Mouse (Mus musculus) heart, embryonic 14.5 days (tissue): ENCODE measurements at regions not wholly inside any gene's neighbourhood (a gene's known extent, or its start where the extent isn't known, plus 50 kb on each side); places are given as distances from the start of the nearest gene placed in this dataset.
A peak's percentile ranks its signal among the peaks of the same experiment; 100 is the strongest.
"Not testable (repeated sequence)": the region's sequence is repeated elsewhere in the genome, so short reads cannot be mapped to it uniquely, and the experiment has no call there.

Source experiments
- ATAC-seq: fragments of 200-750 bp; cut with Nextera tagmentation; 2 replicates; pipeline ENCODE4 v1.8.0; 2017; ENCODE audit warnings: low read depth, moderate TSS enrichment; ENCODE audit not compliant: insufficient number of reproducible peaks, insufficient read depth, low FRiP score
- H3K27ac ChIP-seq, 2 experiments: fragments of 200-500 bp in 1 of 2; fragments of 300-500 bp in 1 of 2; sonication (generic) in 1 of 2; replicated peaks in 1 of 2; 2 replicates each; pipeline ENCODE4 v1.5.1; 2012 to 2014; ENCODE audit warnings: low read depth in 2 of 2, low read length in 2 of 2, control low read depth in 1 of 2, mild to moderate bottlenecking in 1 of 2, mixed read lengths in 1 of 2; ENCODE audit not compliant: control insufficient read depth in 1 of 2, insufficient read depth in 1 of 2
- H3K27me3 ChIP-seq: fragments of 300-500 bp; sonication (generic); 2 replicates; pipeline ENCODE4 v1.6.1; 2014; ENCODE audit warnings: mild to moderate bottlenecking, low read length, control low read depth; ENCODE audit not compliant: control insufficient read depth, insufficient read depth
- H3K36me3 ChIP-seq: fragments of 300-500 bp; sonication (generic); 2 replicates; pipeline ENCODE4 v1.6.1; 2014; ENCODE audit warnings: mild to moderate bottlenecking, control low read depth, low read length, mixed read lengths; ENCODE audit not compliant: control insufficient read depth, insufficient read depth
- H3K4me1 ChIP-seq, 2 experiments: fragments of 200-500 bp in 1 of 2; fragments of 300-500 bp in 1 of 2; sonication (generic) in 1 of 2; 2 replicates each; pipeline ENCODE4 v1.6.1; 2012 to 2014; ENCODE audit warnings: low read length in 2 of 2, control low read depth in 1 of 2, mixed read lengths in 1 of 2; ENCODE audit not compliant: control insufficient read depth in 2 of 2, insufficient read depth in 2 of 2
- H3K4me2 ChIP-seq: fragments of 300-500 bp; sonication (generic); 2 replicates; pipeline ENCODE4 v1.6.1; 2014; ENCODE audit warnings: mild to moderate bottlenecking, low read length
- H3K4me3 ChIP-seq, 2 experiments: fragments of 200-500 bp in 1 of 2; fragments of 300-500 bp in 1 of 2; sonication (generic) in 1 of 2; 2 replicates each; pipeline ENCODE4 v1.5.1; 2012 to 2014; ENCODE audit warnings: low read length in 2 of 2, mild to moderate bottlenecking in 2 of 2, control low read depth in 1 of 2, low read depth in 1 of 2, moderate library complexity in 1 of 2; ENCODE audit not compliant: control insufficient read depth in 1 of 2, insufficient read depth in 1 of 2
- H3K9ac ChIP-seq: fragments of 300-500 bp; sonication (generic); 2 replicates; pipeline ENCODE4 v1.6.1; 2014; ENCODE audit warnings: mild to moderate bottlenecking, low read length
- H3K9me3 ChIP-seq: fragments of 300-500 bp; sonication (generic); 2 replicates; pipeline ENCODE4 v1.6.1; 2016; ENCODE audit warnings: low read length, control low read depth; ENCODE audit not compliant: control insufficient read depth
- WGBS: fragments of 180-500 bp; shearing (Covaris S2); extraction: QIAGEN DNeasy Blood & Tissue Kit; methylation state at CpG from one replicate; pipeline ENCODE4 v1.1.7; 2014; 5-methylcytosine and 5-hydroxymethylcytosine counted together

- H3K9ac ChIP-seq, result no peak overlapping the region
- no peaks in the 10 kb centered on the region for H3K27me3 ChIP-seq
- WGBS, result 42% methylated on average over 2 of the region's 2 CpGs
- no peaks in the 10 kb centered on the region for H3K36me3 ChIP-seq
- no peak overlapping the region; a peak in 1 of 4 replicates for H3K27ac ChIP-seq
- no peak overlapping the region for H3K4me3 ChIP-seq
- H3K9me3 ChIP-seq, result no peaks in the 10 kb centered on the region
- H3K4me2 ChIP-seq, result no peak overlapping the region
- H3K4me1 ChIP-seq, result peaks cover 6 to 10% of the 10 kb centered on the region in 2 experiments
- no peak for ATAC-seq
These were observed 152.0 kb upstream of the Arglu1 start for GRCm38 (mm10) chr8:8842326-8842725.

GRCm38 (mm10) chr8:8836166-8836565 lies 145.8 kb upstream of the Arglu1 start:
- not testable (repeated sequence) for H3K4me2 ChIP-seq, H3K9me3 ChIP-seq, H3K36me3 ChIP-seq, H3K4me3 ChIP-seq, H3K27ac ChIP-seq, H3K27me3 ChIP-seq, H3K4me1 ChIP-seq, H3K9ac ChIP-seq, ATAC-seq
- WGBS, result 79% methylated on average over 11 of the region's 11 CpGs

GRCm38 (mm10) chr8:8831306-8831705 lies 141.0 kb upstream of the Arglu1 start:
- WGBS, result 78% methylated on average over 6 of the region's 6 CpGs
- Histone ChIP-seq H3K4me1 (peaks cover 4 to 5% of the 10 kb centered on the region in 2 experiments; a peak in 2 of 4 replicates), H3K36me3 (no peaks in the 10 kb centered on the region), H3K4me2 (no peak overlapping the region), H3K9ac (no peak overlapping the region), H3K9me3 (no peaks in the 10 kb centered on the region), H3K4me3 (no peak overlapping the region), H3K27ac (no peak overlapping the region), H3K27me3 (no peaks in the 10 kb centered on the region)
- no peak; the same call in 1 of the 2 replicates for ATAC-seq

GRCm38 (mm10) chr8:8829230-8829629 lies 138.9 kb upstream of the Arglu1 start:
- Histone ChIP-seq H3K9me3 (no peaks in the 10 kb centered on the region), H3K4me3 (no peak overlapping the region), H3K27ac (no peak overlapping the region), H3K4me1 (peaks cover 4 to 5% of the 10 kb centered on the region in 2 experiments; a peak in 2 of 4 replicates), H3K27me3 (no peaks in the 10 kb centered on the region), H3K4me2 (no peak overlapping the region), H3K9ac (no peak overlapping the region), H3K36me3 (no peaks in the 10 kb centered on the region)
- no peak for ATAC-seq
- WGBS, result 73% methylated on average over 14 of the region's 14 CpGs

GRCm38 (mm10) chr8:8827555-8827954 lies 137.2 kb upstream of the Arglu1 start:
- H3K4me2 ChIP-seq, result no peak overlapping the region

GRCm38 (mm10) chr8:8826801-8827200 lies 136.5 kb upstream of the Arglu1 start:
- Histone ChIP-seq H3K36me3 (no peaks in the 10 kb centered on the region), H3K9ac (no peak overlapping the region), H3K4me1 (peaks cover 4 to 5% of the 10 kb centered on the region in 2 experiments; a peak in 2 of 4 replicates), H3K4me3 (no peak overlapping the region), H3K27me3 (no peaks in the 10 kb centered on the region), H3K27ac (no peak overlapping the region), H3K4me2 (no peak overlapping the region), H3K9me3 (no peaks in the 10 kb centered on the region)
- WGBS, result 68% methylated on average over 9 of the region's 9 CpGs
- ATAC-seq, result no peak

More at GRCm38 (mm10) chr8:8827555-8827954, 137.2 kb upstream of the Arglu1 start:
- no peaks in the 10 kb centered on the region for H3K9me3 ChIP-seq
- no peak overlapping the region for H3K4me3 ChIP-seq
- ATAC-seq, result no peak
- H3K27me3 ChIP-seq, result no peaks in the 10 kb centered on the region
- H3K27ac ChIP-seq, result no peak overlapping the region
- WGBS, result 91% methylated on average over 7 of the region's 7 CpGs
- peaks cover 4 to 5% of the 10 kb centered on the region in 2 experiments; a peak in 2 of 4 replicates for H3K4me1 ChIP-seq
- no peaks in the 10 kb centered on the region for H3K36me3 ChIP-seq
- no peak overlapping the region for H3K9ac ChIP-seq

- 65% methylated on average over 5 of the region's 5 CpGs for WGBS
- Histone ChIP-seq H3K4me1 (peaks cover 14 to 19% of the 10 kb centered on the region in 2 experiments), H3K27me3 (no peaks in the 10 kb centered on the region), H3K4me3 (no peak overlapping the region), H3K36me3 (no peaks in the 10 kb centered on the region), H3K4me2 (no peak overlapping the region), H3K9ac (no peak overlapping the region), H3K27ac (no peak overlapping the region), H3K9me3 (no peaks in the 10 kb centered on the region)
- ATAC-seq, result no peak
These were observed 134.6 kb upstream of the Arglu1 start for GRCm38 (mm10) chr8:8824886-8825285.

GRCm38 (mm10) chr8:8821119-8821518 lies 130.8 kb upstream of the Arglu1 start:
- Histone ChIP-seq H3K4me1 (peaks cover 10 to 14% of the 10 kb centered on the region in 2 experiments), H3K9me3 (no peaks in the 10 kb centered on the region), H3K4me2 (0 out of 2 replicates have a peak overlapping the region, but pooled peaks have one; percentile 5), H3K36me3 (no peaks in the 10 kb centered on the region), H3K4me3 (no peak overlapping the region), H3K27ac (peak overlapping the region; percentile 7 to 34; a peak in 2 of 4 replicates), H3K27me3 (no peaks in the 10 kb centered on the region), H3K9ac (no peak overlapping the region)
- no peak for ATAC-seq
- WGBS, result 33% methylated on average over 6 of the region's 6 CpGs
